Mouse (Mus musculus): ENCODE measurements around the gene Ptrh2.

GRCm38 (mm10) chr11:86717306-86718065, 33.7 kb downstream of the Ptrh2 start:
- TF ChIP-seq POLR2A (IDR thresholded peaks at IDR 0.05; ENCODE audit: low read depth, low read length) (no peak), CTCF (conservative IDR thresholded peaks at IDR 0.05; ENCODE audit: insufficient read depth, insufficient read length, low read depth, low read length) (no peak)

Measured in kidney, adult 2 months (tissue).